Mouse (Mus musculus) thymus, adult 2 months (tissue): ENCODE data around the gene Nudt22.

Experiments
- CTCF ChIP-seq: fragments of 200-500 bp; IDR thresholded peaks from 2 replicates; pipeline ENCODE4 v1.5.1; 2012; ENCODE audit warnings: mild to moderate bottlenecking, control low read depth, low read length, moderate library complexity, borderline replicate concordance; ENCODE audit not compliant: control insufficient read depth, poor library complexity, insufficient read depth; ENCODE audit errors: extremely low read depth
- POLR2A ChIP-seq: fragments of 200-500 bp; IDR thresholded peaks from 2 replicates; pipeline ENCODE4 v1.6.1; 2012; ENCODE audit warnings: mild to moderate bottlenecking, low read length, control low read depth, moderate library complexity; ENCODE audit not compliant: control insufficient read depth, poor library complexity, insufficient read depth; ENCODE audit errors: extremely low read depth

DNA sequence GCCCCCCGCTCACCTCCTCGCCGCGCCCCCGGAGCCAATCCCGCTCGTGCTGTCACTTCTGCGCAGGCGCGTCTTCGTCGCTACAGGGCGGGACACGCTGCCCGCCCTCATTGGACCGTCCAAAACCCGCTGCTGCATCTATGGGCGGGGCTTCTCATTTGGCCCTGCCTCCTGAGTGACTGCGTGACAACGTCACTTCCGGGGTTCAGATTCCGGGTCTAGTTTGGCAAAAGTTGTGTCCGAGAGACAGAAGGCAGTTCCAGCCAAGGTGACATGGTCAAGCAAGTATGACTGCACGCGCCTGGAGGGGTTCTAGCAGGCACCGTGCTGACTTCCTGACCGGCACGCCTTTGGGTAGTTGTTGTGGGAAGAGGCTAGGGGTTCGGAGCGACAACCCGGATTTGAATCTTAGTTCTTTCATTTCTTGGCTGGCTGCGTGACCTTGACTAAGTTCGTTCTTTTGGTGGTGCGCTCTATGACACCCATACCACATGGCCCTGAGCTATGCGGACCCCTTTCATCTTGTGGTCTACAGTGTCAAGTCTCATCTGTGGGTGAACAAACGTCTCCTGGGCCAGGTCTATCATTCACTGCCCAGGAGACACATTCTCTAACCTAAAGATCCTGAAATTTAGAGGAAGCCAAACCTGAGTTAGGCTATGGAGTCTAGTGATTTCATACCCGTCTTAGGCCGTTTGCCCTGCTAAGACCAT is 15.4 kb downstream of the Nudt22 start, which contains the start of gene Fkbp2:
- TF ChIP-seq POLR2A (peak; percentile 35), CTCF (peak; percentile 37; the same call in 1 of the 2 replicates)
